Mouse (Mus musculus): ENCODE results near the gene Ampd2. TPM values are rescaled to one million over a fixed set of nuclear protein-coding genes. Genes with fewer than 3 reads are reported as not detected.

Ampd2 gene
- polyA plus RNA-seq, 1 experiment: 82.4 TPM

DNA sequence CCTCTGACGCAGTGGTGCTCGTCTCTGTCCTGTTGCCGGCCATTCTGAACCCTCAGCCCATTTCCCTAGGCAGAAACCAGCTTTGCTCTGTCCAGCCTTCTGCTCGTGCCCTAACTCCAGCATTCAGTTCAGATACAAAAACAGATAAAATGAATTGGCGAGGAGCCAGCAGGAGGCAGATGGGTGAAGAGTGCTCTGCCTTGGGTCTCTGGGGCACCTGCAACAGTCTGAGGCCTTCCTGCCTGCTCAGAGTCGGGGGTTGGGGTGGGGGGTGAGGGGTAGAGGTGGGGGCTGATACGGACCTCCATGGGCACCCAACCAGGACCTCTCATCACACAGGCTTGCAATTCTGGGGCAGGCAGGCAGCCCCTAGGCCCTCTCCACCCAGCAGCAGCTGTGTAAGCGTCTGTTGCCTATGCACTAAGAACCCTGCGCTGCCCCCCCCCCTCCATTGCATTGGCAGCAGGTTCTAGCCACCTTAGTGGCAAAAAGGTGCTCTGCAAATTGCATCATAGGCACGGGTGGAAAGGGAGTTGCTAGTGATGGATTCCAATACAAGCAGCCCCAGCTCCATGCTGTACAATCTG is 13.4 kb downstream of the Ampd2 start:
- DNase-seq (ENCODE audit: low read depth, low spot score): no peak
- 77% methylated on average over 10 of the region's 10 CpGs for WGBS

- 46% methylated on average over 10 of the region's 10 CpGs for WGBS
- peak; percentile 52 for DNase-seq (ENCODE audit: low read depth, low spot score)
Measured at GRCm38 (mm10) chr3:108070295-108071293, 15.9 kb downstream of the Ampd2 start.

DNA sequence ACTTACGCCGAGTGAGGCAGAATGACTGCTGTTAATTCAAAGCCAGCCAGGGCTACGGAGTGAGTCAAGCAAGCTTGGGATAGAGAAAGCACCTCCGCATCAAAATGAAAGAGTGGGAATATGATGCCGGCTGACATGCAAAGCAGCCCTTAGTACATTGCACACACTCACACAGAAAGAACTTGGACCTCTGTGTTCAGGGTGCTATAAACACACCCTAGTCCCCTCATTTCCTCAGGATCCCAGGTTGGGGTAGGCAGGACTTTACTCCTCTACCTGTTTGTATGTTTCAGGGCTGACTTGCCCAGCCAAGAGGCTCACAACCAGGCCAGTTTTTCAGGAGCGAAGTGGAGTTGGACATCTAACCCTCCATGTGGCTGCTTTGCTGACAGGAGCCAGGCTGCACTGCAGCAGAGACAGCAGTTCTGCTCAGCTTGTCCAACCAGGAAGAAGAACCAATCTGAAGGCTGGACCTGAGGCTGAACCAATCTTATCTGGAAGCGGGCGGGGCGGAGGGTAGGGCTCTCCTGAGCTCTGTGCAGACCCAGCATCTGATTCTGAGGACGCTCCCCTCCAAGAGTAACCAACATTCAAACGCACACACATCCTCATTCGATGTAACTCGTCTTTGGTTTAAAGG is 17.1 kb downstream of the Ampd2 start:
- WGBS: 12% methylated on average over 13 of the region's 13 CpGs
- DNase-seq (ENCODE audit: low read depth, low spot score): no peak

DNA sequence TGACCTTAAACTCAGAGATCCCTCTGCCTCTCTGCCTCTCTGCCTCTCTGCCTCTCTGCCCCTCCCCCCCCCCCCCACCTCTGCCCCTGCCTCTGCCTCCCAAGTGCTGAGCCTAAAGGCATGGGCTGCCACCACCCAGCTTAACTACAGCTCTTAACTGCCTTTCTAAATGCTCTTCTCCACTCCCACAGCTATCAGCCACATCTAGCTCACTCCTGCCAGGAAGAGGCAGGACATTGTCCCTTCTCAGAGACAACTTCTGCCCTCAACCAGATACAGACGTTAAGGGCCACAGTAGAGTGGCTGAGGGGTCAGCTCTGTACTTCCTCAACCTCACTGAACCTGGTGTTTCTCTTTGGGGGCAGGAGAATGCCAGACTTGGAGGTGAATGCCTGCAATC is 17.6 kb downstream of the Ampd2 start:
- WGBS: 3% methylated on average over 1 of the region's 1 CpGs
- no peak for DNase-seq (ENCODE audit: low read depth, low spot score)

DNA sequence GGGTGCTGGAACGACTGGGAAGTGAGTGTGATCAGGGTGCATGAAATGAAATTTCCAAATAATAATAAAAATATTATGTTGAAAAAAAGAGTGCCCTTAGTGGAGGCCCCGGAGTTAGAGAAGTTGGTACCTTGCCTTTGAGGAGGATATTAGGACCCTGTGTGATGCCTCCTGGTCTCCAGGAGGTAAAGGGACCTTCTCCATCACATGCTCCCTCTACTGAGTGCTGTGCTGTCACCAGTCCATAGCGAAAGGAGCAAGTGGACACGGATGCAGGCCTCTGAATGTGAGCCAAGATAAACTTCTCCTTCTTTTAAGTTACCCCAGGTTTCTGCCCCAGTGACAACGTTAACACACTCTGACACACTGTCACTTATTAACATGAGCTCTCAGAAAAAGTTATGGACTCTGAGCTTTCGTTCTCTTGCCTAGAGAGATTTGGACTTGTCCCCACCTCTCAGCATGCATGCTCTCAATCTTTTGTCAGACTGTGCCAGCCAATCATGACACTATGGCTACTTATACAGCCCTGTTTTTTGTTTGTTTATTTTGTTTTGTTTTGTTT is 19.0 kb downstream of the Ampd2 start:
- 30% methylated on average over 6 of the region's 6 CpGs for WGBS
- no peak for DNase-seq (ENCODE audit: low read depth, low spot score)

GRCm38 (mm10) chr3:108065551-108065950 is 20.9 kb downstream of the Ampd2 start:
- 77% methylated on average over 9 of the region's 9 CpGs for whole genome bisulfite sequencing
- DNase-seq (ENCODE audit: low read depth, low spot score): no peak

DNA sequence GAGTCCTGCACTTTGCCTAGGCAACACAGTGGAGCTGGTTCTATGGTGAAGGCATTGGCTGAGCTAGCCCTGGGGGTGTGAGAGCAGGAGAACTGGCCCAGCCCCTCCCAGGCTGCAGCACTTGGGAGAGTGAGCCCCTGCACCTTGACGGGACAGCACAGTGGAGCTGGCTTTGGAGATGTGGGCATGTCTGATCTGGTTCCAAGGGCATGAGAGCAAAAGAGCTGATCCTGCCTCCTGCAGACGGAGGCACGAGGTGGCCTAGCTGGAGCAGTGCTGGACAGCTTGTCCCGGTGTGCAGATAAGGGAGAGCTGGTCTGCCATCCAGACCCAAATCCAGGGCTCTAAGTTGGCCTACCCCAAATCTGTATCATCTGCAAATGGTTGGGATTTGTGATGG is 21.8 kb downstream of the Ampd2 start:
- WGBS: 84% methylated on average over 4 of the region's 4 CpGs
- DNase-seq (ENCODE audit: low read depth, low spot score): no peak

DNA sequence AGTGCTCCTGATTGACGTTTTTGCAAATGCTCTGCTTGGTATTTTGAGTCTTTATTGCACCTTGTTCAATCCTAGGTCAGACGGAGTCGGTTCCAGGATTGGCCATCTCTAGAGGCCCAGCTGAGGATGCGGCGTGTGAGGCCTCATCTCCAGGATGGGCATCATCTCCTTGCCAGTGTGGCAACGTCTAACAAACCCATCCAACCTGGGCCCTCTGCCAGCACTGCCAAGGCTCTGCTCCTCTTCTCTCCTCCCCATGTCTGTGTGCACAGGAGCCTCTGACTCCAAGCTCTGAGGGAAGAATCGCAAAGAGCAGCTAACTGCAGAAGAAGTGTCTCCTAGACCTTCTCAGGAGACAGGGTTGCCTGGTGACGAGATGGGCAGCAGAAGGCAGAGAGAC is 23.8 kb downstream of the Ampd2 start:
- no peak for DNase-seq (ENCODE audit: low read depth, low spot score)
- 71% methylated on average over 8 of the region's 8 CpGs for WGBS

DNA sequence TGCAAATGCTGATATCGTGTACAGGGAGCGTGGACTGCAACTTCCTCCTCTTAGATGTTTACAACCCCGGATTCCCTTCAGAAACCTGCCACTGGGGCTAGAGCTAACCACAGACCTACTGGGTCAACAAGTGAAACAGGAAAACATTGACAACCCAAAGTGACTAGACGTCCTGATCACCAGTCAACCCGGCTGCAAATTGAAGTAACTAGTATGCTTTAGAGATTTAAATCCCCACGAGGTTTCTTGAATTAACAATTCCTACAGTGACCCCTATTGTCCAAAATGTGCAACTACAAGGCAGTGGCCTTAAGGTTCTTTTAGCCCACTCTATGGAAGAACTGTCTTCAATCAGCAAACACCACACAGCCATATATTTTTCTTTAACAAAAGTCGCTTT is 25.0 kb downstream of the Ampd2 start:
- WGBS: 6% methylated on average over 7 of the region's 7 CpGs
- peak; percentile 75 for DNase-seq (ENCODE audit: low read depth, low spot score)

GRCm38 (mm10) chr3:108050493-108050892 is 36.0 kb downstream of the Ampd2 start:
- WGBS: 93% methylated on average over 5 of the region's 5 CpGs
- no peak for DNase-seq (ENCODE audit: low read depth, low spot score)

DNA sequence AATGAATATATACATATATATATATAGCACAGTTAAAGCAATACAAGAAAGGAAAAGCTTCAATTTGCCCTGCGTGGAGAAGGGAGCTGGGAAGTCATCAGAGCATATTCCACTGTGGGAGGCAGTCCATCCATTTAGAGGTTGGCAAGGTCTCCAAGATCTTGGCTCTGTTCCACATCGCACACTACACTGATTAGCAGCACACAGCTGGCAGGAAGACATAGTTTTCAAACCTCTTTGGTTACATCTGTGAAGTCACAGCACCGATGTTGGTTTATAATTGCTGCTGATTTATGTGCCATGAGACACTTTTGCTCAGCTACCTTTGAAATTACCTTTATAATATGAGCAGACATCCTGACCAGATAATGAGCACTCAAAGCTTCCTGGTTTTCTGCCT is 38.1 kb downstream of the Ampd2 start:
- DNase-seq (ENCODE audit: low read depth, low spot score): no peak
- WGBS: 34% methylated on average over 3 of the region's 3 CpGs

DNA sequence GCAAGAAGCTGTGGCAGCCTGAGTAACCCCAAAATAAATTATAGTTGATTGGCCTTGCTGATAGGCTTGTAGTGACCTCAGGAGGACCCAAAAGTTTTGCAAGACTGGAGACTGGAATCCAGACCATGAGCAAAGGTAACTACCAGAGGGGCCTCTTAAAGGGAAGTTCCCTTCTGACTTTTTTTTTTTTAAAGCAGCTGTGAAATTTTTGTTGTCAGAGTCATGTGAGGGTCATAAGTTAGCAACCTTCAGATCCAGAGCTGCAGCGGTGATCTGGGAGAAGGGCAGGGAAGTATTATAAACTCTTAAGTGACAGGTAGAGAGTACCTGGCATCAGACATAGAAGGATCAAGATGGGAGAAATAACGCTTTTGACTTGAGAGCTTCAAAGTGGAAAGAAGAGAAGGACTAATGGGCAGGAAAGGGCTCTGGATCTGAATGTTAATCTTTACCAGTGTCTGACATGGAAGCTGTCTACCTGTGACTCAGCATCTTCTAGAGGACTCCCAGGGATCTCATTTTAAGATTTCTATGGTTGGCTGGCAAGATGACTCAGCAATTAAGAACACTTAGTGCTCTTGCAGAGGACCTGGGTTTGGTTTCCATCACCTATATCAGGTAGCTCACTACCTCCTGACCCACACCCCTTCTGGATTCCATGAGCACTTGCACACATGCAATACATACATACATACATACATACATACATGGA is 39.4 kb downstream of the Ampd2 start:
- WGBS: 77% methylated on average over 2 of the region's 2 CpGs
- DNase-seq (ENCODE audit: low read depth, low spot score): no peak

GRCm38 (mm10) chr3:108044394-108045140 is 41.9 kb downstream of the Ampd2 start, which contains the start of gene Gstm4:
Gstm4 (minus strand) TSS chr3:108044894.
- peak; percentile 87 for DNase-seq (ENCODE audit: low read depth, low spot score)
- 5% methylated on average over 29 of the region's 29 CpGs for WGBS

DNA sequence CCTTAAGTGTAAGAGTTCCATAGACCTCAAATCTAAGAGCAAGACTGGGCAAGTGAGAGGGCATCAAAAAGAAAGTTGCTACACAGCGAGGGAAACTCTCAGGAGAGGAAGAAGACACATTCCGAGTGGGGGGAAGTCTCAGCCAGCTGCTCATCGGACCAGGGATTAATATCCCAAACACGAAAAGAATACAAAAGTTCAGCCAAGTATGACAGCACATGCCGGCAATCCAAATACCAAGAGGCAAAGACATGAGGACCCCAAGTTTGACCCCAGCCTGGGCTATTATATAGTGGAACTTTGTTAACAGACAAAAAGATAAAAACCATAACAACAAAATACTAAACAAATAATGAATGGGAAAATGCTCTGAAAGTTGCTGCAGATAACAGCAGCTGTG is 53.3 kb downstream of the Ampd2 start:
- 70% methylated on average over 5 of the region's 5 CpGs for WGBS
- DNase-seq (ENCODE audit: low read depth, low spot score): no peak

DNA sequence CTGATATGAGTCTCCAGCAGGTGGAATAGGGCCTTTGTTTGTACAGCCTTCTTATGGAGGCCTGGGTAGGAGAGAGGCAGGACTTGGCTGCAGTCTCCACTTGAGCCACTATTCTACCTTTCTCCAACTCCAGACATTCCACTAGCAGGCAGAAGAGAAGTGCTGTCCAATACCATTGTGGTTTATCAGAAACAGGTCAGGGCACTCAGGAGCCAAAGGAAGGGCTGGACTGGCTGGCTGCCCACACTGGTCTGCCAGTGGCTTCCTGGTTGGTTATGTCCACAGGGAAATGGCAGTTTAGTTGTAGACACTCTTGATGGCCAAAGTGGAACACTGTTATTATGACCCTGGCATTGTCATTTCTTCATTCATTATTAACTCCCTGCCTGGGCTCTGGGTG is 54.3 kb downstream of the Ampd2 start:
- DNase-seq (ENCODE audit: low read depth, low spot score): no peak

DNA sequence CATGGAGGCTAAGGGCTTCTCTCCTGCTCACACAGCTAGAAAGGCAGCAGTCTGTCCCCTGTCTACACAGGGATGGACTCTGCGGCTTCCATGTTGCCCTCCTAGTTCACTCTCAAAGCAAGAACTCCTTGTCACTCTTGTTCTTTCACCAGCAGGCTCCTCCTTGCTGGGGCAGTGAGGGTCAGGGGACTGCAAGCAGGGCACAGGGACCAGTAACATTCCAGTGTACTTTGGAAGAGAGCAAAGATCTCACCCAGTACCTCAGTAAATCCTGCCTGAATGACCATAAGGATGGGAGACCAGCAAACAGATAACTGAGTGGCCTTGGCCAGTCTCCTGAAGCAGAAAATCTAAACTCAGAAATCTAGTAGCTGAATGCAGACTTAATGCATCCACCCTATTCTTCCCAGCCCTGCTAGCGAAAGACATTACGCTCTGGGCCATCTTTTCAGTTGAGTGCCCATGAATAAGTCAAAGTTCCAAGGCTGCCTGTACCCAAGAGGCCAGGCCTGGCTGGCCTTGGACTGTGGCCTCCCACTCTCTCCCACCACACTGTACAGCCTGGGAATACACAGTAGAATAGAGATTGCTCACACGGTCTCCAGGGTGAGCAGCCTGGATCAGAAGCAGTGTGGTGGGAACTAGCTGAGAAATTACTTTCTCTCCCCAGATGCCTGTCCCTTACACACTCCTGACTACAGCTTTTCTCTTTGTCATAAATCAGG is 57.6 kb downstream of the Ampd2 start:
- DNase-seq (ENCODE audit: low read depth, low spot score): no peak

DNA sequence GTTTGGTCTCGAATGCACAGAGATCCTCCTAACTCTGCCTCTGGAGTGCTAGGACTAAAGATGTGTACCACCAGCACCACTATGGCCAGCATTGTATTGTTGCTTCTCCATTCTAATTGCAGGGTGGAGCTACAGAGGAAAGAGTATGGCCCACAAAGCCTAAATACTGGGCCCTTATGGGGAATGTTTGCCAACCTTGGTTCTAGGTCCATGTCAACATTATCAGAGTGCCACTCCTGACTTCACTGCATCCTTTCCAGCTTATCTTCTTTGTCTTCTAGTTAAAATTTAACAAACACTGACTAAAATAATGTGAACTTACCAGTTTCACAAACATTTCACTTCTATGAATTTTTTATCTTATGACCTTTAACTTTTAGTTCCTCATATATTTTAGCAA is 59.9 kb downstream of the Ampd2 start:
- WGBS: 24% methylated on average over 1 of the region's 1 CpGs
- DNase-seq (ENCODE audit: low read depth, low spot score): no peak

More for the DNA sequence above, 57.6 kb downstream of the Ampd2 start:
- 96% methylated on average over 4 of the region's 4 CpGs for WGBS

- 43% methylated on average over 5 of the region's 5 CpGs for WGBS
- peak; percentile 79 for DNase-seq (ENCODE audit: low read depth, low spot score)
Measured at GRCm38 (mm10) chr3:108026049-108026448, 60.4 kb downstream of the Ampd2 start.
